Mouse (Mus musculus) heart, adult 2 months (tissue): ENCODE results near the gene Pgbd1. TPM values are rescaled to one million over a fixed set of nuclear protein-coding genes. Genes with fewer than 3 reads are reported as not detected.
"Not testable (repeated sequence)": the region's sequence is repeated elsewhere in the genome, so short reads cannot be mapped to it uniquely, and the experiment has no call there.

Experiments
- DNase-seq, 2 experiments: peaks; one replicate each; pipeline ENCODE4 v3.0.0; 2021
- H3K27ac ChIP-seq: fragments of 200-600 bp; 2 replicates; pipeline ENCODE4 v1.8.1; 2022
- H3K27me3 ChIP-seq: fragments of 200-500 bp; 2 replicates; pipeline ENCODE4 v1.6.1; 2012; ENCODE audit warnings: mild to moderate bottlenecking, low read length, inconsistent platforms, mixed read lengths; ENCODE audit not compliant: control insufficient read depth, insufficient read depth
- H3K36me3 ChIP-seq: fragments of 200-500 bp; 2 replicates; pipeline ENCODE4 v1.6.1; 2012; ENCODE audit warnings: low read length, inconsistent platforms; ENCODE audit not compliant: control insufficient read depth, insufficient read depth
- H3K4me1 ChIP-seq: fragments of 200-500 bp; 2 replicates; pipeline ENCODE4 v1.6.1; 2011; ENCODE audit warnings: low read length; ENCODE audit not compliant: control insufficient read depth, insufficient read depth
- H3K4me3 ChIP-seq: fragments of 200-600 bp; 2 replicates; pipeline ENCODE4 v1.8.1; 2022
- H3K79me2 ChIP-seq: fragments of 200-500 bp; replicated peaks from 2 replicates; pipeline ENCODE4 v1.6.1; 2012; ENCODE audit warnings: mild to moderate bottlenecking, inconsistent platforms, low read length, moderate library complexity, mixed read lengths; ENCODE audit not compliant: control insufficient read depth, insufficient read depth
- H3K9ac ChIP-seq: fragments of 200-500 bp; 2 replicates; pipeline ENCODE4 v1.6.1; 2012; ENCODE audit warnings: low read depth, mild to moderate bottlenecking, control low read depth, inconsistent platforms, low read length, mixed read lengths
- CTCF ChIP-seq: fragments of 200-600 bp; IDR thresholded peaks from 2 replicates; pipeline ENCODE4 v1.8.1; 2022; ENCODE audit warnings: antibody characterized with exemption, mild to moderate bottlenecking, moderate library complexity
- EP300 ChIP-seq: fragments of 200-500 bp; IDR thresholded peaks from 2 replicates; pipeline ENCODE4 v1.6.1; 2011; ENCODE audit warnings: low read depth, low read length, control low read depth; ENCODE audit not compliant: insufficient read depth
- POLR2A ChIP-seq: fragments of 200-500 bp; IDR thresholded peaks from 2 replicates; pipeline ENCODE4 v1.6.1; 2011; ENCODE audit warnings: mild to moderate bottlenecking, low read depth, low read length, control low read depth; ENCODE audit not compliant: insufficient read depth
- WGBS: fragments of 180-500 bp; shearing (Covaris S2); methylation state at CpG from one replicate; pipeline ENCODE4 v1.1.7; 2018; 5-methylcytosine and 5-hydroxymethylcytosine counted together
- intact Hi-C: fragments of 180-260 bp; cut with DNase I; formaldehyde crosslinking; loops from one replicate; pipeline ENCODE4 v1.15.1; 2025
- long read RNA-seq: library from polyadenylated mRNA; stranded (forward); transcript quantifications from one replicate; pipeline ENCODE4 v2.0.0, GENCODE M21; 2021
- polyA plus RNA-seq: library from polyadenylated mRNA; depleted of rRNA; stranded (reverse); fragments of >200 nt; gene quantifications from 2 replicates; pipeline ENCODE4 v1.2.3, GENCODE M21; 2012; rRNA removed
- total RNA-seq, 2 experiments: library from RNA; stranded (reverse); gene quantifications; 2 replicates each; pipeline ENCODE4 v1.2.3; 2021

Gene Pgbd1
- total RNA-seq (under 1 TPM; 0.41 to 0.50 TPM), polyA plus RNA-seq (0.43 and 0.59 TPM in 2 replicates)
- long read RNA-seq, result 0 reads

DNA sequence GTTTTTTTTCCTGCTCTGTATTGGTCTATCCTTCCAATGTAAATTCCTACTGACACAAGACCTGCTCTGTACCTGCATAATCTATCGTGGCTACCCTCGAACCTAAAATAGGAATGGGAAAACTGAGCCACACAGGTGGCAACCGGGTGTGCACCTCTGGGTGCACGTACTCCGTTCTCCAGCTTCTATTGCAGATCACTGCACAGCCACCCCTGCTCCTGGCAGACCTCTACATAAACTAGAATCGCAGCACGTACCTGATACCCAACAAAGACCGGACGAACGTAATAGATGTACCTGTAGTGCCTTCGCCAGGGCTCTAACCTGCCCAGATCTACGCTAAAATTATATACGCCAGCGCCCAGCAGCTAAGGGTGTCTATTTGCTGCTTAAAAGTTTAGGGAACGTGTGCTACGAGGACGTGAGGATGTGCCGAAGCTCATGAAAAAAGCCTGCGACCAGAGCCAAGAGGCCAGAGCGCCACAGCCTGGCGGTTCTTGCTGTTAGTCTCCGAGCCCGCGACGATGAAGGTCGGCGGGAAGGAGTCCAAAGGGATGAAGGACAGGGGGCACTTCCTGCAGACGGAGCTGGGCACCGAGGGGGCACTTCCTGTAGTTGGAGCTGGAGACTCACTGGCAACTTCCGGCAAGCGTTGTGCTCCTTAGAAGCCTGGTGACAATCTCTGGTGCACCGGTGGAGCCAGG, at the start of gene Pgbd1:
Gene Pgbd1 (minus strand): TSS at position 556 of the 704 bp plus-strand sequence.
- Histone ChIP-seq H3K9ac (peak within 1 kb of the TSS; percentile 33), H3K27ac (peak within 1 kb of the TSS; percentile 60), H3K27me3 (no peaks in the 10 kb centered on the region), H3K4me3 (peak within 1 kb of the TSS; percentile 58), H3K79me2 (no peaks in the 10 kb centered on the region), H3K36me3 (peaks cover 11% of the 10 kb centered on the region), H3K4me1 (0 out of 2 replicates have a peak, but pooled peaks cover 3% of the 10 kb centered on the region)
- under 1% methylated on average over 32 of the region's 32 CpGs for WGBS
- peak; percentile 52 for TF ChIP-seq CTCF
- 0 out of 2 replicates have a peak, but pooled peaks have one; percentile 44 for TF ChIP-seq EP300
- TF ChIP-seq POLR2A, result 0 out of 2 replicates have a peak, but pooled peaks have one; percentile 33
- intact Hi-C loops, result no loop called here
- DNase-seq, result peak; percentile 64

DNA sequence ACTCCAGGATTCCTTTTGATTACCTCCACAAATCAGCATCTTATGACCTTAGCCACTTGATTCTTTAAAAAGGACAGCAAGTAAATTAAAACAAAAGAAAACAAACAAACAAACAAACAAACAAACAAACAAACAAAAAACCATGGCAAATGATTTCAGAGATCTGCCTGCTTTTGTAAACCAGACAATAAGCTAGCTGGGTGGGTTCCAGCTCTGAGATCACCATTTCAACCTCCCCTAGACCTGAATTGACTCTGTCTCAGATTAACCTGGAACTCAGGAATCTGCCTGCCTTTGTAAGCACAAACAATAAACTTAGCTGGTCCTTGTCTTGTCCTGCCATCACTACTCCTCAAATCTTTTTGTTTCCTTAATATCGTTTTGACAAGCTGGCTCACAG, 46.0 kb upstream of the Pgbd1 start:
- H3K9ac ChIP-seq, result no peak overlapping the region
- no peak overlapping the region for H3K4me3 ChIP-seq
- H3K27me3 ChIP-seq, result no peaks in the 10 kb centered on the region
- no peak overlapping the region for H3K27ac ChIP-seq
- no peaks in the 10 kb centered on the region for H3K4me1 ChIP-seq
- DNase-seq, result no peak
- no peaks in the 10 kb centered on the region; the same call in 1 of the 2 replicates for H3K36me3 ChIP-seq
- 87% methylated on average over 1 of the region's 1 CpGs for WGBS
- H3K79me2 ChIP-seq, result no peaks in the 10 kb centered on the region
- no peak for TF ChIP-seq EP300
- TF ChIP-seq POLR2A, result no peak
- no peak for TF ChIP-seq CTCF
- intact Hi-C loops, result no loop called here

GRCm38 (mm10) chr13:21478759-21479670, 38.2 kb upstream of the Pgbd1 start, which contains the start of the genes Zkscan4 and Gm10065:
Gene Zkscan4 (plus strand): TSS chr13:21478907.
Gene Gm10065 (minus strand): TSS chr13:21479441.
- not testable (repeated sequence) for H3K27me3 ChIP-seq, H3K4me1 ChIP-seq, H3K79me2 ChIP-seq, H3K36me3 ChIP-seq
- H3K27ac ChIP-seq, result peak within 1 kb of the TSS; percentile 74
- peak within 1 kb of the TSS; percentile 62 for H3K4me3 ChIP-seq
- intact Hi-C loops, result loop anchor here (2.0 to 5.0 kb wide), 3 partner anchors 26 to 53 kb away; partner anchors contain the start of genes Zkscan8 and Zscan26
- TF ChIP-seq POLR2A, result peak; percentile 52
- peak; percentile 66 to 69 for DNase-seq
- 7% methylated on average over 31 of the region's 31 CpGs for WGBS
- H3K9ac ChIP-seq, result peak within 1 kb of the TSS; percentile 47

GRCm38 (mm10) chr13:21472427-21472826, 31.6 kb upstream of the Pgbd1 start:
- WGBS, result 36% methylated on average over 4 of the region's 4 CpGs
- no peak for TF ChIP-seq POLR2A
- no peak for TF ChIP-seq CTCF
- TF ChIP-seq EP300, result no peak
- no peak for DNase-seq
- intact Hi-C loops, result no loop called here
- H3K27me3 ChIP-seq, result no peaks in the 10 kb centered on the region
- no peaks in the 10 kb centered on the region; the same call in 1 of the 2 replicates for H3K4me1 ChIP-seq
- H3K27ac ChIP-seq, result no peak overlapping the region
- no peak overlapping the region for H3K9ac ChIP-seq
- H3K36me3 ChIP-seq, result no peaks in the 10 kb centered on the region
- no peaks in the 10 kb centered on the region for H3K79me2 ChIP-seq
- H3K4me3 ChIP-seq, result no peak overlapping the region

GRCm38 (mm10) chr13:21469097-21469496, 28.2 kb upstream of the Pgbd1 start:
- no peaks in the 10 kb centered on the region for H3K36me3 ChIP-seq
- H3K27me3 ChIP-seq, result no peaks in the 10 kb centered on the region
- H3K79me2 ChIP-seq, result no peaks in the 10 kb centered on the region
- H3K4me1 ChIP-seq, result no peaks in the 10 kb centered on the region; the same call in 1 of the 2 replicates
- TF ChIP-seq CTCF (no peak), POLR2A (no peak), EP300 (no peak)
- DNase-seq, result no peak
- intact Hi-C loops, result loop anchor here (5.0 kb wide), 2 partner anchors 67 to 107 kb away; partner anchors contain the start of genes Zkscan3 and Zscan12
- no peak overlapping the region; the same call in 1 of the 2 replicates for H3K4me3 ChIP-seq
- 23% methylated on average over 9 of the region's 9 CpGs for WGBS
- H3K27ac ChIP-seq, result no peak overlapping the region
- H3K9ac ChIP-seq, result no peak overlapping the region
